Mouse (Mus musculus) mouse trophoblast stem cell (cell line): Measurements from ENCODE around the gene Zfp62.

Experiments
- in situ Hi-C, 2 experiments: fragments of 300-500 bp; cut with MseI, MboI; formaldehyde crosslinking; loops; 2 replicates in 1 of 2; 3 replicates in 1 of 2; pipeline ENCODE4 v1.15.1; 2025

The Zfp62 gene

GRCm38 (mm10) chr11:49202523-49203061 is 500 bp upstream of the Zfp62 start:
- in situ Hi-C loops = loop anchor here in 1 of 2 experiments (5.0 kb wide), 1 partner anchor 40 kb away; the partner anchor contains the start of gene Mgat1

GRCm38 (mm10) chr11:49203771-49204497 is 842 bp downstream of the Zfp62 start:
- in situ Hi-C loops = loop anchor here in 1 of 2 experiments (5.0 kb wide), 1 partner anchor 38 kb away; the partner anchor contains the start of gene Mgat1

- in situ Hi-C loops = no loop called here
These were observed 2.0 kb downstream of the Zfp62 start for GRCm38 (mm10) chr11:49205080-49205590.

- in situ Hi-C loops = no loop called here
These were observed 4.4 kb downstream of the Zfp62 start for GRCm38 (mm10) chr11:49207495-49207894.

GRCm38 (mm10) chr11:49212577-49212976 is 9.5 kb downstream of the Zfp62 start:
- in situ Hi-C loops = no loop called here

- in situ Hi-C loops = no loop called here
These were observed 10.4 kb downstream of the Zfp62 start for GRCm38 (mm10) chr11:49213505-49213904.

GRCm38 (mm10) chr11:49219271-49219670 is 16.2 kb downstream of the Zfp62 start:
- in situ Hi-C loops = no loop called here

- in situ Hi-C loops = no loop called here
These were observed 21.4 kb downstream of the Zfp62 start for GRCm38 (mm10) chr11:49224455-49224854.

GRCm38 (mm10) chr11:49232781-49233180 is 29.7 kb downstream of the Zfp62 start:
- in situ Hi-C loops = no loop called here

- in situ Hi-C loops = no loop called here
These were observed 32.5 kb downstream of the Zfp62 start for GRCm38 (mm10) chr11:49235459-49236207.

- in situ Hi-C loops = no loop called here
These were observed 33.8 kb downstream of the Zfp62 start for GRCm38 (mm10) chr11:49236891-49237290.

- in situ Hi-C loops = no loop called here
These were observed 34.4 kb downstream of the Zfp62 start for GRCm38 (mm10) chr11:49237532-49237931.

- in situ Hi-C loops = loop anchor here in 1 of 2 experiments (5.0 kb wide), 1 partner anchor 38 kb away; the partner anchor contains the start of gene Zfp62
These were observed 37.2 kb downstream of the Zfp62 start for GRCm38 (mm10) chr11:49240310-49240709.

- in situ Hi-C loops = loop anchor here in 1 of 2 experiments (5.0 kb wide), 1 partner anchor 39 kb away; the partner anchor contains the start of gene Zfp62
These were observed 37.8 kb downstream of the Zfp62 start for GRCm38 (mm10) chr11:49240874-49241273.

- in situ Hi-C loops = loop anchor here in 1 of 2 experiments (5.0 kb wide), 1 partner anchor 39 kb away; the partner anchor contains the start of gene Zfp62
These were observed 38.4 kb downstream of the Zfp62 start for GRCm38 (mm10) chr11:49241471-49241870.

GRCm38 (mm10) chr11:49242944-49243626 is 40.0 kb downstream of the Zfp62 start:
- in situ Hi-C loops = loop anchor here in 1 of 2 experiments (5.0 kb wide), 1 partner anchor 41 kb away; the partner anchor contains the start of gene Zfp62

- in situ Hi-C loops = loop anchor here in 1 of 2 experiments (5.0 kb wide), 1 partner anchor 42 kb away; the partner anchor contains the start of gene Zfp62
These were observed 40.9 kb downstream of the Zfp62 start, which contains the start of gene Mgat1 for GRCm38 (mm10) chr11:49243727-49244594. TSS of gene Mgat1 (plus strand) at chr11:49244191.

- in situ Hi-C loops = loop anchor here in 1 of 2 experiments (5.0 kb wide), 1 partner anchor 42 kb away; the partner anchor contains the start of gene Zfp62
These were observed 41.5 kb downstream of the Zfp62 start for GRCm38 (mm10) chr11:49244595-49244930.

GRCm38 (mm10) chr11:49245176-49245575 is 42.1 kb downstream of the Zfp62 start:
- in situ Hi-C loops = no loop called here
